ENCODE assay signal across 24 mouse cellular contexts in the genomic region with DNA sequence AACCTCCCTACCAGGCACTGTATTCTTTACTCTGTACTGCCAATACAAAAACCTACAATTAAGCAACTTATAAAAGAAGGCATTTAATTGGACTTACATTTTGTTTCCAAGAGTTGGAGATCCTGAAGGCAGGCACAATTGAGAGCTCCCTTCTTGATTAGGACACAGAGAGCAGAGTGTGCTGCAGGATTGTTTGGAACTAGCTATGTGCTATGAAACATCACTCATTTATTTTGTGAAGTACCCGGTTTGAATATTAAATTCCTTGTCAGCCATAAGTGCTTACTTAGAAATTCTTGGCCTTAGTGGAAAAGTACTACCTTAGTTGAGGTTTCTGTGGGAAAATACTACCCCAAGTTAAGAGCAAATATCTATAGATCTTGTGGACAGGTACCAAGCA. TPM values are rescaled to one million over a fixed set of nuclear protein-coding genes. Genes with fewer than 3 reads are reported as not detected.
"Had no signal": no experiment of that assay in that cellular context is flagged by ENCODE, and none has a peak within 500 bp of the region (broad histone marks: within the 10 kb centered on the region; RNA-seq: fewer than 3 reads in every experiment).

A gene (minus strand): TSS at position 168 of the 400 bp plus-strand sequence.

- H3K4me2 ChIP-seq: intestine, embryonic 15.5 days; liver, embryonic 11.5 days; lung, embryonic 15.5 days; midbrain, embryonic 11.5 days had no signal

- H3K4me1 ChIP-seq: intestine, embryonic 15.5 days; lung, embryonic 15.5 days had no signal

- H3K9ac ChIP-seq: intestine, embryonic 15.5 days; liver, embryonic 14.5 days; lung, embryonic 15.5 days had no signal

- DNase-seq: layer of hippocampus, postnatal 36 days; lung, postnatal 14 days; midbrain, embryonic 14.5 days; right cerebral cortex, postnatal 14 days; right cerebral cortex, postnatal 4 days; thymus, adult 2 months; thymus, postnatal 14 days; thymus, postnatal 4 days had no signal

- H3K27ac ChIP-seq: intestine, embryonic 15.5 days; kidney, postnatal 0 days; left cerebral cortex, adult 2 months; liver, embryonic 14.5 days; lung, embryonic 15.5 days; stomach, postnatal 0 days had no signal

- H3K4me3 ChIP-seq: intestine, embryonic 15.5 days; left cerebral cortex, adult 2 months; lung, embryonic 15.5 days had no signal

- H3K9me3 ChIP-seq: intestine, embryonic 15.5 days; lung, embryonic 15.5 days had no signal

- H3K36me3 ChIP-seq: intestine, embryonic 15.5 days; lung, embryonic 15.5 days had no signal

- ATAC-seq: hindbrain, embryonic 16.5 days; intestine, embryonic 15.5 days had no signal

- H3K27me3 ChIP-seq: intestine, embryonic 15.5 days; lung, embryonic 15.5 days had no signal

RNA-seq across cellular contexts. Expression of the gene that starts here (rescaled TPM):
- total RNA-seq: megakaryocyte progenitor cell, adult 5-6 weeks; megakaryocyte-erythroid progenitor cell, adult 5-6 weeks; midbrain, postnatal 0 days had no signal
- polyA plus RNA-seq: hindbrain, embryonic 16.5 days; limb, embryonic 14.5 days; liver, embryonic 11.5 days; midbrain, embryonic 11.5 days; midbrain, embryonic 14.5 days; midbrain, postnatal 0 days; neural tube, embryonic 11.5 days; neural tube, embryonic 14.5 days; stomach, embryonic 14.5 days; stomach, postnatal 0 days; thymus, adult 2 months had no signal
